Mouse (Mus musculus): ENCODE data around the gene Nol10. TPM values are rescaled to one million over a fixed set of nuclear protein-coding genes. Genes with fewer than 3 reads are reported as not detected.
A peak's percentile ranks its signal among the peaks of the same experiment; 100 is the strongest.

Nol10 gene
- total RNA-seq (2015), result 7.0 and 10.6 TPM in 2 replicates
- 5.9 and 6.0 TPM in 2 replicates for total RNA-seq (2017)

DNA sequence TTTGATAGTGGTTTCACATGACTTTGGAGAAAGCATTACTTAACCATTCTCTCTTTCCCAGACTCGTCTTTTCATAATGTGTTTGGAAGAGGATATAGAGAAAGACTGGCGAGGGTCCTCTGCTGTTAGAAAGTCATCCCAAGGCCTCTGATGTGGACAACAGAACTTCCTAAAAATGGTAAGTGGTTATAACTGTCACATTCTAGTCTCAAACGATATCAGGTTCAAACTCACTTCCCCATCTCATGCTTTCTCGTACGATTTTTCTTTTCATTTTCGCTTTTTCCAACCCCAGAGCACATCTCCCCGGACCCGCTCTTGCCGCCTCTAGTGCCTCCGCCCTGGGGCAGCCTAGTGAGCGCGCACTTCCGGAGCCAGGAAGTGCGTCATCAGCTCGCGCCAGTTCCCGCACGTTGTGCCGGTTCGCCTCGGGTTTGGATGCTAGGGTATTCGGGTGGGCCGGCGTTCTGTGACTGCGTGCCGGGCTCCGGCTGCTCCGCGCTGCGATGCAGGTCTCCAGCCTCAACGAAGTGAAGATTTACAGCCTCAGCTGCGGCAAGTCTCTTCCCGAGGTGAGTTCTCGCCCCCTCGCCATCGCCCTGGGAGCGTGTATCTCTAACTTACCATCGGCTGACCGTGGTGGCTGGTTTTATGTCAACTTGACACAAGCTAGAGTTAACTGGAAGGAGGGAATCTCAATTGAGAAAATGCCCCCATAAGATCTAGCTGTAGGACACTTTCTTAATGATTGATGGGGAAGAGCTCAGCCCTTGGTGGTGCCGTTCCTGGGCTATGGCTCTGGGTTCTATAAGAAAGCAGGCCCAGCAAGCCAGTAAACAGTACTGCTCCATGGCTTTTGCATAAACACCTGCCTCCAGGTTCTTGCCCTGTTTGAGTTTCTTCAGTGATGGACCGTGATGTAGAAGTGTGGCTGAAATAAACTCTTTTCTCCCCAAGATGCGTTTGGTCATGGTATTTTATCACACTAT lies at the start of gene Nol10:
TSS of gene Nol10 (plus strand) at position 411 of the 989 bp plus-strand sequence.
- ATAC-seq (ENCODE audit: poor library complexity, severe bottlenecking), result peak; percentile 99

DNA sequence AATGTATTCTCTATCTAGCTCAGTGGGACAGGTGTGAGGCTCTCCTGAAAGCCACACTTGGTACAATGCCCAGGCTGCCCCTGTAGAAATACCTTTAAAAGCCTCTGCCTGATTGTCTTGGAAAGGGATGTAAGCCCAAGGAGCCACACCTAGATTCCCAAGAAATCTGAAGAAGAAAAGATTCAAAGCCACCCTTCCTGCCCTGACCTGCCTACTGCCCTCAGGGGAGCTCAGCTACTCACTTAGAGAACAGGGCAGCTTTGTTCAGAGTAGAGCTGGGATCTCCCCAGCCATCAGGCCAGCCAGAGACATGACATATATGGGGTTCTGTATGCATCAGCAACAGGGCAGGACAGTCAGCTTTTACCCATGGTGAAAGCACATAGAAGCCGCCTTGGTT lies 48.4 kb upstream of the Nol10 start:
- no peak for ATAC-seq (ENCODE audit: poor library complexity, severe bottlenecking)

DNA sequence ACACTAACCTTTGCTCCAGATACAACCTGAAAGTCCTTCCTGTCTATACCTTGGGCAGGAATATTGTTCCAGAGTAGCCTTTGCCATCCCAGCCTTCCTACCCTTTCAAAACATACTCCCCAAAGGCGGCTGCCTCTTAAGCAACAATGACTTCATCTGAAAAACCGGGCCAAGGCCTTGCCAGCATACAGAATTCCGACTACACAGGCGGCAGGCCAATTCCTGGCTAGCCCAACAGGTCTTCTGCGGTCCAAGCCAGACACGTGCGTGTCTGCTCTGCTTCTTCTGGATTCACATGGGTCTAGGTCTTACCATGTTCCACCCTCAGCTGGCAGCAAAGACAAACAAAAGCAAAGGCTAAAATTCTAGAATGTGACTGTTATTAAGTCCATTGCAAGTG lies 42.8 kb upstream of the Nol10 start:
- ATAC-seq (ENCODE audit: poor library complexity, severe bottlenecking), result no peak

DNA sequence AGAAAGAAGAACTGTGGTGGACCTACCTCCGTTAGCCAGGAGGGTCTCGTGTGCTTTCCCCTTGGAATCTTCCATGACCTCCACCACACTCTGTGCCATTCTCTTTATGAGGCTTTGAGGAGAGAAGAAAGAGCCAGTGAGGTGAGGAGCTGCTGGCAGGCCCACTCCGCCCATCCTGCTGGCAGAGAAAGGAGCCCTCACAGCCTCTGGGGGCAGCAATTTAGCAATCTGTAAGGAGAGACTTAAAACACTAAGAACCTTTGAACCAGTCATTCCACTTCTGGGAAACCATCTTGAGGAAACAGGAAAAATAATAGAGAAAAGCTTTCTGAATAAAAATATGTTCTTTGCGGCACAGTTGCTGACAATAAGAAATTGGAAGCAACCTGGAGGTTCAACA lies 40.0 kb upstream of the Nol10 start:
- no peak for ATAC-seq (ENCODE audit: poor library complexity, severe bottlenecking)

- ATAC-seq (ENCODE audit: poor library complexity, severe bottlenecking), result no peak
Measured at GRCm38 (mm10) chr12:17310852-17311839, 37.1 kb upstream of the Nol10 start.

DNA sequence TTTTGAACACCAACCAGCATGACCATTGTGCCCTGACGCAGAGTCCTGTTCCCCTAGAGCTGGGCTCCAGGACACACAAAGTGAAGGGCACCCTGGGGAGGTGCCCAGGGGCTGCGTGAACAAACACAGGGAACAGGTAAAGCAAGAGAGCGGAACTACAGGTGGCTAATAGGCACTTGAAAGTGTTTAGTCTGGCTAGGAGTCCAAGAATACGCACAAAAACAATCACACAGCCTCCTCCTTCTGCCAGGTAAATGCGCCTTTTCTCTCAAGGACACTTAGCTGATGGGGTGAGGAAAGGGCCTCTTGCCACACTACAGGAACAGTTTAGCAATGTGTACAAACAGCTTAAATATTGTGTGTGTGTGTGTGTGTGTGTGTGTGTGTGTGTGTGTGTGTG lies 32.2 kb upstream of the Nol10 start:
- ATAC-seq (ENCODE audit: poor library complexity, severe bottlenecking), result no peak

DNA sequence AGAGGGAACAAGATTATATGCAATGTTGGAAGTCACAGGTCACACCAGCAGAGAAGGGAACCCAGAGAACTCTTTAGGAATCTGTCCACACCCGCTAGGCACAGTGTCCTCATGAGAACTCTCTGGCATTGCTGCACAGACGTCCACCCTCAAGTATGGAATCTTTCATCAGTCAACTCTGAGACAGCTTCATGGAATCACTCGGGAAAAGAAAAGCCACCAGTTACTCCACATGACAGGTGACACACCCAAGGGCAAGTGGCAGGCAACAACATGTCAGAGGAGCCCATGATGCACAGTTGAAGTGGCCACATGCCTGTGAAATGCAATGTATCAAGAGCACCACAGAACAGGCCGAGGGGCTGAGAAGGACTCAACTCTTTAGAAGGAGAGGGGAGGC lies 30.3 kb upstream of the Nol10 start:
- ATAC-seq (ENCODE audit: poor library complexity, severe bottlenecking), result no peak

DNA sequence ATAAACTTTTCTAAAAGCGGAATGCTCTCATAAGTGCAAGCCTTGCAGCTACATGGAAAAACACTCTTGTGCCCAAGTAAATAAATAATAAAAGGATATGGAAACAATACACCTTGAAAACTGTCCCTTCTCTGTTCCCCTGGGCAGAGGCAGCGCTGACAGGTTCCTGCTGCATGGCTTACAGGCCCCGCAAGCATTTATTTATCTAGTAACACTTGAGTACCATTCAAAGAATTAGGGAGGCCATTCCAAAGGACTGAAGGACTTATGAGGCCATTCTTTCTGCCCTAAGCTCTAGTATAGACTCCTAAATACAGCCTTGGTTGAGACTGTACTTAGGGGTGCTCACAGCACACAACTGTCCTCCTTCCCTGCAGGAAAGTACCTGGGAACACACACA lies 29.8 kb upstream of the Nol10 start:
- no peak for ATAC-seq (ENCODE audit: poor library complexity, severe bottlenecking)

DNA sequence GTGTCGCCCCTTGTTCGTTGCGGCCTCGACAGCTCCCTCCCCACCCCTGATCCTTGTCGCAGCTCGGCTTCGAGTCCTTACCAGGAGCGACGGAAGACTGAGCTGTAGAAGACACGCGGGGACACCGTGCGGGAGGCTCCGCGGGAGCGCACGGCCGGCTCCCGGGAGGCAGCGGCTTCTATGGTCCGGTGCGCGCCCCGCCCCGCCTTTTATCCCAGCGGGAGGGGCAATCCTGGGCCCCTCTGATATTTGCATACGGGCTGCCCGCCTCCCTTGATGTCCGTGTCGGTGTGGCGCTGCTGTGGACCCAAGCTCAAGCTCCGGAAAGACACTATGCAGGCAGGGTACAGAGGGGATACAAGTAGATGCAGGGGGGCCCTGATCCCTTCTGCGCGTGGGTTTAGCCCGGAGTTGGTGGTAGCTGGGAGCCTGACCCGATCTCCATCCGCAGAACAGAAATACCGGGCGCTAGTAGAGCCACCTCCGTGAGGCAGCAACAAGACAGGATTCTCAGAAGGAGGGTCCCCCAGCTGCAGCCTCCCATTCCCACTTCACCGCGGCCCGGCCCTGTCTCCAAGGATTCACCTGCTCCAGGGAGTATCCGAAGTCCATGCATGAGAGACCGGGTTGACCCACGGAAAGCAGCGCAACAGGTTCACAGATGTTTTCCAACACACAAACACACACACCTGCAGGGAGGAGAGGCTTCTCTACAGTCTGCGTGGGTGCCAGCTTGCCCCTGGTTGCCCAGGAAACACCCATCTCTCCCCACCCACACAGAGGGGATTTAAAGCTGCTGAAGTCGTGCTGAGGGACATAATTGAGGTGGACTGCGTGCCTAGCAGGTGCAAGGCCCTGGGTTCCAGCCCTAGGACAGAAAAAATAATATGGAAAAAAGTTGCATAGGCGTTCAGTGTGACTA lies 23.4 kb upstream of the Nol10 start:
- no peak for ATAC-seq (ENCODE audit: poor library complexity, severe bottlenecking)

DNA sequence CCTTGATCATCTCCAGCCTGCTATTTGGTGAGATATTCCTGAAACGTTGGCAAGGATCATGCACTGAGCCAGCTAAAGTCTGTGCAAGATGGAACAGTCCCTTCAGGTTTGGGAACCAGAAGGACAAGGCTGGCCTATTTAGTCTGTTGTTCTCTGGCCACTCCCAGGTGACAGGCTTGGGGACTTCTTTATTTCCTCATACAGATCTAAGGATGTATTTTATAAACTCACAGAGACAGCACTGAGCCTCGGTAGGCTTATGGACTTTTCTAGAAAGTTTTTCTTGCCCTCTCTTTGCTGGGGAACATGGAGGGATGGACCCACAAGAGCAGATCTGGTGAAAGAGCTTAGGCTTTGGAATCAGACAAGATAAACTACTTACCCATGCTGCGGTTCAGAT lies 19.0 kb upstream of the Nol10 start, which contains the start of gene Atp6v1c2:
TSS of gene Atp6v1c2 (minus strand) at position 101 of the 400 bp plus-strand sequence.
- no peak for ATAC-seq (ENCODE audit: poor library complexity, severe bottlenecking)

DNA sequence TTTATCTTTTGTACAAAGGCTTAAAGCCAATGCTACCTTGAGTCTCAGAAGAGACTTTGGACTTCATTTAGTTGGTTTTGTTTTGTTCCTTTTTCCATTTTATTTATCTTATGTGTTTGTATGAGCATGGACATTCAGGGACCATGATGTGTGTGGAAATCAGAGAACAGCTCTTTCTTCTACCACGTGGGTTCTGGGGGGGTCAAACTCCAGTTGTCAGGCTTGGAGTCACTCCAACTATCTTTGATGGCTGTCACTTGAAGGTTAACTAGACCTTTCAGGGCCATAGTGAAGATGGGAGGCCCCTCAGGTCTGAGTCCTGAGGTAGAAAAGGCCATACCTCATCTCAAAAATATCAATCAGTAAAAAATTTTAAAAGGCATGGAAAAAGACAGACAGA lies 14.8 kb upstream of the Nol10 start:
- no peak for ATAC-seq (ENCODE audit: poor library complexity, severe bottlenecking)

GRCm38 (mm10) chr12:17338338-17338737 lies 9.9 kb upstream of the Nol10 start:
- ATAC-seq (ENCODE audit: poor library complexity, severe bottlenecking), result no peak

DNA sequence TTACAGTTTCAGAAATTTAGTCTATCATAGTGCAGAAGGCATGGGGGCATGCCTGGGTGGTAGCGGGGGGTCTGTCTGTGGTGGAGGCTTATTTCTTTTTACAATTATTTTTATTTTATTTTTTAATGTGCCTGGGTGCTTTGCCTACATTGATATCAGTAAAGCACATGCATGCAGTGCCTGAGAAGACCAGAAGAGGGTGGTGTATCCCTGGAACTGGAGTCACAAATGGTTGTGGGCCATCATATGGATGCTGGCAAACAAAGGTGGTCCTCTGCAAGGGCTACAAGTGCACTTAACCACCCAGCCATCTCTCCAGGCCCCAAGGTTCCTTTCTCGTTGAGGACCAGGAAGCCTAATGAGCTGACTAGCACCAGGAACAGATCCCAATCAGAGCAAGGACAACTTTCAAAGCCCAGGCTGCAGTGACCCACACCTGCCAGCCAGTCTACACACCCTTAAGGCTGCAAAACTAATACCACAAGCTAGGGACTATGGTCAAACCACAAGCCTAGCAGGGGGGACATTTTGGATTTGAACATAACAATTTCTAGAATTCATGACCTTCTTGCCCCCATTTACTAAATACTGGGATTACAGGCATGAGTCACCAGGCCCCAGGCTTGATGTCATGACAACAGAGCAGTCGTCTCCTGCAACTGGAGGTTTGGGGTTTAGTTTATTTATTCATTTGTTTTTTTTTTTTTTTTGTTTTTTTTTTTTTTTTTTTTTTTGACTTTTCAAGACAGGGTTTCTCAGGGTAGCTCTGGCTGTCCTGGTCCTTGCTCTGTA lies 8.9 kb upstream of the Nol10 start:
- no peak for ATAC-seq (ENCODE audit: poor library complexity, severe bottlenecking)

GRCm38 (mm10) chr12:17347327-17348047 lies 771 bp upstream of the Nol10 start:
- peak; percentile 22 for ATAC-seq (ENCODE audit: poor library complexity, severe bottlenecking)

- ATAC-seq (ENCODE audit: poor library complexity, severe bottlenecking), result no peak
Measured at GRCm38 (mm10) chr12:17350106-17350505, 1.8 kb downstream of the Nol10 start.

- no peak for ATAC-seq (ENCODE audit: poor library complexity, severe bottlenecking)
Measured at GRCm38 (mm10) chr12:17356853-17357252, 8.6 kb downstream of the Nol10 start.

GRCm38 (mm10) chr12:17357795-17358194 lies 9.5 kb downstream of the Nol10 start:
- ATAC-seq (ENCODE audit: poor library complexity, severe bottlenecking), result no peak

- ATAC-seq (ENCODE audit: poor library complexity, severe bottlenecking), result no peak
Measured at GRCm38 (mm10) chr12:17358981-17359380, 10.7 kb downstream of the Nol10 start.

- ATAC-seq (ENCODE audit: poor library complexity, severe bottlenecking), result no peak
Measured at GRCm38 (mm10) chr12:17360104-17360503, 11.8 kb downstream of the Nol10 start.

All from megakaryocyte, adult 5-6 weeks (primary cell).